Mouse (Mus musculus): Measurements from ENCODE around the gene Abtb2. TPM values are rescaled to one million over a fixed set of nuclear protein-coding genes. Genes with fewer than 3 reads are reported as not detected.

Abtb2 gene
- total RNA-seq, 2 experiments from 2014 or later, result 17.3 to 74.9 TPM

DNA sequence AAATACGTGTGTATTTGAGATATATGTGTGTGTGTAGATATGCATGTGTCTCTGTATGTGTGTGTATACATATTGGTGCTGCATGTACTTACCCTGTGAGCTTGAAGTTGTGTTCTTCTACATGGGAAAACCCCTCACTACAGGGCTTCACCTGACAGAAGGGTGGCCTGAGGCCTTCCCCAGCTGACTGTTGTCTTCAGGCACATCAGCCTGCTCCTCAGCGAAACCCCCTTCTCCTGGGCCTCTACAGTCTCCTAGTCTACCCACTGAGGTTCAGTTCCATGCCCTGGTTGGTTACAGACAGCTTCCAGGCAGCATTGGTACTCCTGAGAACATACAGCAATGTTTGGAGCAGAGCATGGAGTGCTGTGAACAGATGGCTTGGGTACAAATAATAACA, 118.3 kb downstream of the Abtb2 start:
- no peak for DNase-seq (ENCODE audit: low spot score in 2 of 2)

DNA sequence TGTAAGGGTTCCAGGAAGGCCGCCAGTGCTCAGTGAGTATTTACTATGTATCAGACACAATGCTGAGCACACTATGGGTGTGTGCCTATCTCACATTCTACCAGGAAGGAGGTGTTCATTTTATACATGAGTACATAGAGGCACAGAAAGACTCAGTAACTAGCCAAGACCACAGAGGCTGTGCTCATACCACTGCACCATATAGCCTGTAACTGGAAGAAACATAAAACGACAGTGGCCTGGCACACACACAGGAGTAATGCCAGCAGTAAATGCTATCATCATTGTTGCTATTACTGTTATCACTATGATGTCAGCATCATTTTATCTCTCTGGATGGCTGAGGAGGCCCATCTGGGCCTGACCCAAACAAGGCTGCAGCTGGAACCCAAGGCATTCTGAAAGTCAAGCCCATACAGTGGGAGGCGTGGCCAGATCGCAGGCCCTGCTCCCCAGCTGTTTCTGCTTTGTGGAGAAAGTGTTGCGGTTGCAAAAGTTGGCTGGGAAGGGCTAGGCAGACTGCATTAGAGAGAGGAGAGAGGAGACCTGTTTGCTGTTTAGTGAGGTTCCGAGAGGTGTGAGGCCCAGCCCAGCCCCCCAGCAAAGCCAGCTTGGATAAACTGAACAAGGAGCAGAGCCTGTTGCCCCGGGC, 118.9 kb downstream of the Abtb2 start:
- DNase-seq (ENCODE audit: low spot score in 2 of 2), result no peak

- no peak for DNase-seq (ENCODE audit: low spot score in 2 of 2)
Measured at GRCm38 (mm10) chr2:103685581-103685980, 119.5 kb downstream of the Abtb2 start.

GRCm38 (mm10) chr2:103687143-103687542, 121.0 kb downstream of the Abtb2 start:
- DNase-seq (ENCODE audit: low spot score in 2 of 2), result no peak

DNA sequence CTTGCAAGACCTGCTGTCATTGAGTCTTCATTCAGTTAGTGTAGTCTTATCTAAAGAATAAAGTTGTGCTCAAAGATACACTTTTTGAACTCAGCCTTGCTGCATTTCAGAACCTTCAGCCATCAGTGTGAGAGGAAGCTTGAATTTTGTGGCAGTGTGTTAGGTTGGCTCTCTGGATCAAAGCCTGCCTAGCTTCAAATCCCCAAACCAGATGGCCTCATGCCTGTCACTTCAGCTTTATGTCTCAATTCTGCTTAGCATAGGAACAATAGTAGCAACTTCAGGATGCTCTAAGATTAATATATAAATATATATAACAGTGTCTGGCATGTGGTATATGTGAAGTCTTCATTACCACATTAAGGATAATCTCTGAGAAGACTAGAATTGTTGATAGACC, 121.8 kb downstream of the Abtb2 start:
- DNase-seq (ENCODE audit: low spot score in 2 of 2), result no peak

DNA sequence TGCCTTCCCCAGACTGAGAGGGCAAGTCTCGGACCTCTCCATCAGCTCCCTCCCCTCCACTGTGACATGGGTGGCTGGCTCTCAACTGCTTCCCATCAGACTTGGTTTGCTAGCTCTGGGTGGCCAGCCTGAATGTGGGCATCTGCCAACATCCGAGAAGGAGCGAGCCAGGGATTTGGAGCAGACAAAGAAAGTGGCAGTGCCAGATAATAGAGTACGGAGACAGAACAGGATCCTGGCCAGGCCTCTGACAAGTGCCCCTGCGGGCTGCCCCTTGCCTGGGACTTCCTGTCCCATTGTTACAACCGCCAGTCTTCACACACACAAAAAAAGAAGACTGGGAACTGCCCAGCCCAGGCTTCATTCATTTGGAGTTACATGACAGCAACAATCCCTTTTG, 124.3 kb downstream of the Abtb2 start:
- no peak for DNase-seq (ENCODE audit: low spot score in 2 of 2)

DNA sequence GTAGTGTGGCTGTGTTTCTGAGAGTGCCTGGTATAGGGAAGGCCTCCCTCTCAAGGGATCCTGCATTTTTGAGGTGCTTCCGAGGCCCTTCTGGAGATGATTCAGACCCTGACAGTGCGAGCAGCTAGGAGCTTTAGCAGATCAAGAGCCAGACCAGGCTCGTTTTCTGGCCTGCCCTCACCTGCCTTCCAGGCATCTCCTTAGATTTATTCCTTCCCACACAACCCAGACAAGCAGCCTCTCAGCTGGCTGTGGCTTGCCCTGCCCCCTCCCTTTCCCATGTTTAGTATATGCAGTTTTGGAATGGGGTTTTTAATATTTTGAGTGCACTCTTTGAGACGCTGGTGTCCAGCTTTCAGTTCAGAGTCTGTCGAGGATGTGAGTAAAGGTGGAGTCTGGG, 124.7 kb downstream of the Abtb2 start:
- no peak for DNase-seq (ENCODE audit: low spot score in 2 of 2)

DNA sequence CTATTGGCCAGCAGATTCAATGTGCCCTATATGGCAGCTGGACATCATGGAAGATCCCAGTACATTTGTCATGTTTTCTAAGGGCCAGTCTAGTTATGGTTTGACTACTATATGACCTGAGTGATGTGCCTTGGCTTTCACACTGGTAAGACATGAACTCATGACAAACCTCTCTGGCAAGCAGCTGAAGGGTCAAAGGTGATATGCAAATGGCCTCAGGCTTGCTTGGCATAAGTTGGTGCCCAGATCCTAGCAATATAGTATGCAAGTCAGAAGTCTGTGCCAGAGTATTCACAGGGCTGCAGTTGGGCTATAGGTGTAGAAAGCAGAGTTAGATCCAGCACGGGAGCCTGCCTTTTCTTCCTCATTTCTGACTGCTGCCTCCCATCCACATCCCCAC, 125.2 kb downstream of the Abtb2 start:
- no peak for DNase-seq (ENCODE audit: low spot score in 2 of 2)

- DNase-seq (ENCODE audit: low spot score in 2 of 2), result no peak
Measured at GRCm38 (mm10) chr2:103692810-103693209, 126.7 kb downstream of the Abtb2 start.

- DNase-seq (ENCODE audit: low spot score in 2 of 2), result no peak
Measured at GRCm38 (mm10) chr2:103694777-103695563, 128.9 kb downstream of the Abtb2 start.

- no peak for DNase-seq (ENCODE audit: low spot score in 2 of 2)
Measured at GRCm38 (mm10) chr2:103696177-103696576, 130.1 kb downstream of the Abtb2 start.

DNA sequence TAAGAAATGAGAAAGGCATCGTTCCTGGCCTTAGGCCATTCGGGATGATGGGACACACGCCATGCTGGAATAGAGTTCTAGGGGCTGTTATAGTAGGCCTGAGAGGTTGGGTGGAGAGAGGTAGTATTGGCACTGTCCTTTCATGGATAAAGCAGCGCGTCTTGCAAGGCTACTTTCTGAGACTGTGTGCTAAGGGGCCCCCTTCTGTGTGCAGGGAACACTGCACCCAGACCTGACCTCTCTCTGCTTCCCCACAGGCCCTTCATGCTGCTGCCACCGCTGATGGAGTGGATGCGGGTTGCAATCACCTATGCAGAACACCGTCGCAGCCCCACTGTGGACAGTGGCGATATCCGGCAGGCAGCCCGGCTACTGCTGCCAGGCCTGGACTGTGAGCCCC, 134.4 kb downstream of the Abtb2 start:
- no peak for DNase-seq (ENCODE audit: low spot score in 2 of 2)

GRCm38 (mm10) chr2:103703336-103703735, 137.2 kb downstream of the Abtb2 start:
- DNase-seq (ENCODE audit: low spot score in 2 of 2), result no peak

- DNase-seq (ENCODE audit: low spot score in 2 of 2), result no peak
Measured at GRCm38 (mm10) chr2:103703865-103704264, 137.8 kb downstream of the Abtb2 start.

GRCm38 (mm10) chr2:103705826-103706225, 139.7 kb downstream of the Abtb2 start:
- DNase-seq (ENCODE audit: low spot score in 2 of 2), result no peak

DNA sequence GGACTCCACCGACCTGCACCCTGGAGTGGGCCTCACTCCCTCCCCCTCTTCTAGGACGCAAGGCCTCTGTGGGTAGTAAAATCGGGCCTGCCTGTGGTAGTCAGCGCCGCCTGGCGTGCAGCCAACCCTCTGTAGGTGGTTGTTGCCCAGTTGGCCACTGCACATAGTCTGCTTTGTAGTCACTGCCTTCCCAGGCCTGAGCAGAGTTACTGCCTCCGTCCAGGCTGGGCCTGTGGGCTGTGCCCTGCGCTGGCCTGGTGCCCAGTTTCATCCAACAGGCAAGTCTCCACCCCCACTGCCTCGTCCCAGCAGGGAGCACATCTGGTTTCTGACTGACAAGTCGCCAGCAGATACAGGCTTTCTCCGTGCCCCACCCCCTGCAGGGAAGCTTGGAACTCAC, 140.1 kb downstream of the Abtb2 start:
- peak; percentile 45 to 59 for DNase-seq (ENCODE audit: low spot score in 2 of 2)

GRCm38 (mm10) chr2:103707056-103707776, 141.1 kb downstream of the Abtb2 start:
- DNase-seq (ENCODE audit: low spot score in 2 of 2), result no peak

DNA sequence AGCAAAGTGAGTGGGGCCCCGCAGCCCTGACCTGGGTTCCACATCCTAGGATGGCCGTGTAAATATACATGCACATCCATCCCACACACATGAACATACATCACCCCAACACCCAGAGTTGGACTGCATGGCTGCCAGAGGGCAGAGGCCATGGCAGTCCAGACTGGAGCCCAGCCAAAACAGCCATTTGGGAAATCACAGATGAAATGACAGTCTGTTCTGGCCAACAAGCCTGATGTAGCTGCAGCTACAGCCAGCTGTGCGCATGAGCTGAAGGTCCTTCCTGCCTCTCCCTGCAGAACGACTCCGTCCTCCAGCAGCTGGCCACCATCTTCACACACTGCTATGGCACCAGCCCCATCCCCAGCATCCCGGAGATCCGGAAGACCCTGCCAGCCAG, 144.7 kb downstream of the Abtb2 start:
- no peak for DNase-seq (ENCODE audit: low spot score in 2 of 2)

DNA sequence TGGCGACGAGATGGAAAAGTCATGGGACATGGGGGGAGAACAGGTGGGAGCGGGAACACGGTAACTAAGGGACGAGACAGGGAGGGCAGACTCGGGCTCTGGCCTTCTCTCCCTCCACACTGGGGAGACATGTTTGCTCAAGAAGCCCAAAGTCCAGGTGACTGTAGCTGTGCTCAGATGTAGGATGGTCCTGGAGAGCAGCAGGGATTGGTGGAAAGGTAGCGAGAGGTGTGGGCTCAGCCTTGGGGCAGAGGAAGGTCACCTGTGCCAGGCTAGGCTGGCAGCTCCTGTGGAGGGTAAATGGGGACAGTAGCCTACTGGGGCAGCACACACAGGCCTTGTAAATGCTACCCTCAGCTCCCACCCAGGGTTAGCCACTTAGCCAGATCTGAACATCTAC, 147.7 kb downstream of the Abtb2 start:
- DNase-seq (ENCODE audit: low spot score in 2 of 2), result no peak

GRCm38 (mm10) chr2:103714412-103714811, 148.3 kb downstream of the Abtb2 start:
- DNase-seq (ENCODE audit: low spot score in 2 of 2), result no peak

- DNase-seq (ENCODE audit: low spot score in 2 of 2), result peak; percentile 54 to 70
Measured at GRCm38 (mm10) chr2:103718594-103719291, 152.6 kb downstream of the Abtb2 start.

DNA sequence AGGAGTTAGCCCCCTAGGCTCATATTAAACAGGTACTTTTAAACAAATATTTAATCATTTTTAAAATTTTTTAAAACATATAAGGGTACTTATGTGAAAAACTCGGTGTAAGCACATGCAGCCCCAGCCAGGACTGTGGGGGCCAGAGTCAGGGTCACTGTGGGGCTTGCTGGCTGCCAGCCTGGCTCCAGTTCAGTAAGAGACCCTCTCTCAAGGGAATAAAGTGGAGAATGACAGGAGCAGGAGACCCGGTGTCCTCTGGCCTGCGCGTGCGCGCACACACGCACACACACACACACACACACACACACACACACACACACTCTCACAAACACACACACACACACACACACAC, 153.2 kb downstream of the Abtb2 start:
- DNase-seq (ENCODE audit: low spot score in 2 of 2), result no peak
